Mouse (Mus musculus) heart, adult 9 months (tissue): ENCODE measurements around the gene Uckl1.

ENCODE experiments used
- DNase-seq, 2 experiments: peaks; one replicate each; pipeline ENCODE4 v3.0.0; 2022; ENCODE audit warnings: low spot score in 2 of 2

The Uckl1 gene

DNA sequence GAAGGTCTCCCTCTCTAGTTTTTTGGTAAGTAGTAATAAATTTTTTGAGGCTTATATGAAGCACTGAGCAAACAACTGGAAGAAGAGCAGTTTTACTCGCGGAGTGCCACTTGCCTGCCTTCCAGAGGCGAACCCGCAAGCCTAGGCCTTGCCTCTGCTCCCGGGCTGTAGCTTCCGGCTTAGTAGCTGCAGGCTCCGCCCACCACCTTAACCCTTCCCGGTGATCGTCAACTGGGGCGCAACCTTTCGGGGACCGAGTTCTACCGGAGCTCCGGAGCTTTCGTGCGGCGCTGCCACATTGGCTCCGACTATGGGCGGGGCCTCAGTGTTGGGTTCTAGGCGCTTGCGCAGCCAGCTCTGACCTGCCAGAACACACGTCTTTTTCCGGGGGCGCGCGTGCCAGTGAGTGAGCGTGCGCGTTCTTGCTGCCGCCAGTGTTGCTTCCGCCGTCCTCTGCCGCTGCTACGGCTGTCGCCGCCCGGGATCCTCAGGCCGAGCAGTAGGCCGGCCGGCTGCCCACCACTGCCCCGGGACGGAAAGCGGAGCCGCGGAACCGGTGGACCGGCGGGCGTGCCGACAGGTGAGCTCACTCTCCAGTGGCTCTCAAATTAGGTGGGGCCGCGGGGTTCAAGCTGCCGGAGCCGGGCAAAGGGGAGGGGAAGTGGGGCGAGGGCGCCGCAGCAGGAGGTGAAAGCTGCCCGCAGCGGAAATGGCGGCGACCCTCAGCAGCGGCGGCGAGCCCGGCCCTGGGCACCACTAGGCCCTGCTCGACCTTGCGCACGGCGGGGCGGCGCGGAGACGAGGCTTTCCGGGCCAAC, 64.4 kb downstream of the Uckl1 start, which contains the start of gene Dnajc5:
TSS of gene Dnajc5 (plus strand) at position 368 of the 818 bp plus-strand sequence.
- peak; percentile 98 for DNase-seq

DNA sequence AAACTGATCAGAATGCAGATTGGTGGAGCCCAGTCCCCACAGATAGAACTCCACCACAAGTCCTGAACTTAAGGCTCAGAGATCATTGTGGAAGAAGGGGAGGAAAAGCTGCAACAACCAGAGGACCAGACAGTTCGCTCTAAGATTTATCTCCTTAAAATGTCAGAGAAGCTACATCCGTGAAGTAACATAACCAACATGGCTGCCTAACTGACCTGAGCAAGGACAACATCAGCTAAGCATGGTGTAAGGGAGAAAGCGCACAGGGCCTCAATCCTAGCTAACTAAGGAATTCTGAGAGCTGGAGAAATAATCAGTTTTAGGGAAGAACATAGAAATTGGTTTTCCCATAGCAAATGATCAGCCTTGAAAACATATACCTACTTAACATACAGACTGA, 65.5 kb downstream of the Uckl1 start:
- DNase-seq, result no peak
